ENCODE assay signal across 11 mouse cellular contexts in genomic region chr11:25045977-25046376, GRCm38 (mm10).
DNase-seq lines count a peak whose midpoint lies in the region; ATAC-seq and TF ChIP-seq lines count a peak whose summit lies in the region.
"Had no signal": no experiment of that assay in that cellular context is flagged by ENCODE, and none has a peak within 500 bp of the region (broad histone marks: within the 10 kb centered on the region; RNA-seq: fewer than 3 reads in every experiment).

No protein-coding gene starts in this region.

- TF ChIP-seq CTCF in CH12.LX (conservative IDR thresholded peaks at IDR 0.05 in 1 of 2, IDR thresholded peaks at IDR 0.05 in 1 of 2; ENCODE audit: low read depth in 2 of 2, low read length in 2 of 2): peak in 1 of 2 experiments; percentile 66; a peak in 2 of 4 replicates

- no peaks in the 10 kb centered on the region for H3K9me3 ChIP-seq in forebrain, embryonic 13.5 days (replicated peaks)
- H3K9me3 ChIP-seq in forebrain, embryonic 15.5 days: no peaks in the 10 kb centered on the region
- no peaks in the 10 kb centered on the region for H3K9me3 ChIP-seq in liver, embryonic 11.5 days (ENCODE audit: control insufficient read depth, low read length)
- H3K9me3 ChIP-seq in CH12.LX (replicated peaks; ENCODE audit: low read length): no peaks in the 10 kb centered on the region

- DNase-seq in liver: peak; percentile 4
- no peak for DNase-seq in liver, embryonic 11.5 days (ENCODE audit: low spot score)
- DNase-seq in CH12.LX (ENCODE audit: extremely low read depth): peak; percentile 10
- peak; percentile 42 for DNase-seq in embryo, embryonic 11 days
- no peak for DNase-seq in left cerebral cortex, adult 9 months (ENCODE audit: low spot score in 2 of 2)
- DNase-seq: cerebellum, adult 8-10 months; heart, adult 11 months had no signal

- H3K36me3 ChIP-seq in forebrain, embryonic 13.5 days (ENCODE audit: poor library complexity, severe bottlenecking): no peaks in the 10 kb centered on the region
- no peaks in the 10 kb centered on the region for H3K36me3 ChIP-seq in forebrain, embryonic 15.5 days
- H3K36me3 ChIP-seq in liver, embryonic 11.5 days (ENCODE audit: control insufficient read depth, insufficient read depth, low read length): no peaks in the 10 kb centered on the region
- no peaks in the 10 kb centered on the region for H3K36me3 ChIP-seq in CH12.LX (replicated peaks in 1 of 2; ENCODE audit: control insufficient read depth in 1 of 2, insufficient read depth in 1 of 2, low read length in 1 of 2)

- H3K79me2 ChIP-seq in CH12.LX (replicated peaks; ENCODE audit: control insufficient read depth, extremely low read depth, insufficient read depth, poor library complexity, severe bottlenecking): no peaks in the 10 kb centered on the region

- 45% methylated on average over 7 of the region's 7 CpGs for WGBS in forebrain, embryonic 13.5 days
- WGBS in forebrain, embryonic 15.5 days: 34% methylated on average over 7 of the region's 7 CpGs
- WGBS in liver, embryonic 11.5 days: 66% methylated on average over 7 of the region's 7 CpGs

- H3K4me3 ChIP-seq in forebrain, embryonic 13.5 days: no peak overlapping the region
- H3K4me3 ChIP-seq in forebrain, embryonic 15.5 days: no peak overlapping the region
- H3K4me3 ChIP-seq in liver, embryonic 11.5 days (ENCODE audit: low read depth, low read length): no peak overlapping the region
- H3K4me3 ChIP-seq in CH12.LX (replicated peaks in 1 of 3; ENCODE audit: low read depth in 2 of 3, low read length in 2 of 3, poor library complexity in 1 of 3): no peak overlapping the region
- H3K4me3 ChIP-seq: erythroblast, embryonic 14.5 days had no signal

- no peak for TF ChIP-seq EP300 in CH12.LX (IDR thresholded peaks at IDR 0.05; ENCODE audit: low read length)

- no peak overlapping the region for H3K9ac ChIP-seq in forebrain, embryonic 13.5 days
- no peak overlapping the region for H3K9ac ChIP-seq in forebrain, embryonic 15.5 days (replicated peaks)
- no peak overlapping the region for H3K9ac ChIP-seq in liver, embryonic 11.5 days (ENCODE audit: low read depth, low read length)
- no peak overlapping the region for H3K9ac ChIP-seq in CH12.LX (ENCODE audit: insufficient read depth, low read depth)

- in situ Hi-C loops in CH12.LX (cut with MboI; ENCODE audit: low pct_ligation_motif_present, low pct_unique_long_range_greater_than_20kb, low sequenced_read_pairs): no loop called here

- TF ChIP-seq POLR2A in CH12.LX (IDR thresholded peaks at IDR 0.05; ENCODE audit: low read depth, low read length): no peak

- 0 out of 2 replicates have a peak, but pooled peaks have one; percentile 62 for ATAC-seq in forebrain, embryonic 13.5 days
- no peak; the same call in 1 of the 2 replicates for ATAC-seq in forebrain, embryonic 15.5 days (replicated peaks)
- no peak for ATAC-seq in liver, embryonic 11.5 days (replicated peaks; ENCODE audit: low FRiP score)
- no peak for ATAC-seq in megakaryocyte-erythroid progenitor cell, adult 5-6 weeks (replicated peaks; ENCODE audit: low FRiP score, low TSS enrichment, poor library complexity, severe bottlenecking)

- no peaks in the 10 kb centered on the region for H3K27me3 ChIP-seq in forebrain, embryonic 13.5 days
- no peaks in the 10 kb centered on the region for H3K27me3 ChIP-seq in forebrain, embryonic 15.5 days
- H3K27me3 ChIP-seq in liver, embryonic 11.5 days (replicated peaks; ENCODE audit: control insufficient read depth, insufficient read depth, low read length): no peaks in the 10 kb centered on the region
- no peaks in the 10 kb centered on the region for H3K27me3 ChIP-seq in CH12.LX (replicated peaks)

- no peak overlapping the region for H3K27ac ChIP-seq in forebrain, embryonic 13.5 days
- no peak overlapping the region for H3K27ac ChIP-seq in forebrain, embryonic 15.5 days (replicated peaks)
- no peak overlapping the region for H3K27ac ChIP-seq in liver, embryonic 11.5 days (ENCODE audit: low read depth, low read length)
- H3K27ac ChIP-seq in CH12.LX (ENCODE audit: insufficient read depth, low read depth): no peak overlapping the region

- H3K4me1 ChIP-seq in forebrain, embryonic 13.5 days: peaks cover 14% of the 10 kb centered on the region
- peaks cover 6% of the 10 kb centered on the region for H3K4me1 ChIP-seq in forebrain, embryonic 15.5 days
- H3K4me1 ChIP-seq in liver, embryonic 11.5 days (replicated peaks; ENCODE audit: control insufficient read depth, insufficient read depth, low read length): no peaks in the 10 kb centered on the region
- no peaks in the 10 kb centered on the region; a peak in 1 of 4 replicates for H3K4me1 ChIP-seq in CH12.LX (ENCODE audit: control insufficient read depth in 1 of 2, insufficient read depth in 2 of 2)

- TF ChIP-seq RAD21 in CH12.LX (IDR thresholded peaks at IDR 0.05; ENCODE audit: low read depth, low read length): peak; percentile 8

- H3K4me2 ChIP-seq in forebrain, embryonic 13.5 days: no peak overlapping the region
- H3K4me2 ChIP-seq in forebrain, embryonic 15.5 days (replicated peaks): no peak overlapping the region
- H3K4me2 ChIP-seq in liver, embryonic 11.5 days: no peak overlapping the region
- no peak overlapping the region for H3K4me2 ChIP-seq in CH12.LX (ENCODE audit: insufficient read depth, low read depth, poor library complexity, severe bottlenecking)

- dilution Hi-C loops in CH12.LX (cut with MboI; ENCODE audit: extremely low pct_ligation_motif_present, extremely low pct_unique_long_range_greater_than_20kb, low sequenced_read_pairs): no loop called here

TF ChIP-seq in CH12.LX, 34 proteins besides CTCF, POLR2A, EP300 and RAD21:
- TF ChIP-seq HCFC1 (IDR thresholded peaks at IDR 0.05; ENCODE audit: low read depth, low read length) (no peak), SMC3 (IDR thresholded peaks at IDR 0.05; ENCODE audit: low read depth, low read length) (peak; percentile 28; the same call in 1 of the 2 replicates)

Comparison
In these comparisons a context has a peak if more than half of its experiments do, and no peak if none do; other contexts are left out.
1. DNase-seq: peak in liver (single experiment), CH12.LX (single experiment) and embryo, embryonic 11 days (single experiment); none in liver, embryonic 11.5 days (single experiment) and left cerebral cortex, adult 9 months (0 of 2).